Mouse (Mus musculus) CD4-positive, CD25-positive, alpha-beta regulatory T cell, adult 2 months (primary cell): ENCODE results near the gene Vmn2r92.
"Not testable (repeated sequence)": the region's sequence is repeated elsewhere in the genome, so short reads cannot be mapped to it uniquely, and the experiment has no call there.

Source experiments
- DNase-seq: peaks from one replicate; pipeline ENCODE4 v3.0.0-alpha.2; 2012; ENCODE audit warnings: low read depth, low spot score

Gene Vmn2r92

GRCm38 (mm10) chr17:18151587-18151986 lies at the start of gene Vmn2r92:
Vmn2r92 (plus strand) TSS chr17:18151887.
- not testable (repeated sequence) for DNase-seq

GRCm38 (mm10) chr17:18102265-18102664 lies 49.4 kb upstream of the Vmn2r92 start:
- not testable (repeated sequence) for DNase-seq

- not testable (repeated sequence) for DNase-seq
Measured at GRCm38 (mm10) chr17:18161194-18161593, 9.5 kb downstream of the Vmn2r92 start.

GRCm38 (mm10) chr17:18189732-18190131 lies 38.0 kb downstream of the Vmn2r92 start:
- no peak for DNase-seq

GRCm38 (mm10) chr17:18221300-18221699 lies 69.6 kb downstream of the Vmn2r92 start:
- no peak for DNase-seq

GRCm38 (mm10) chr17:18231996-18232395 lies 80.3 kb downstream of the Vmn2r92 start:
- DNase-seq: no peak

- DNase-seq: no peak
Measured at GRCm38 (mm10) chr17:18236931-18237330, 85.2 kb downstream of the Vmn2r92 start.
